Mouse (Mus musculus) regulatory T cell (primary cell): ENCODE results near the gene Sap30l.
"Not testable (repeated sequence)": the region's sequence is repeated elsewhere in the genome, so short reads cannot be mapped to it uniquely, and the experiment has no call there.

Experiments
- in situ Hi-C: fragments of 300-600 bp; cut with MboI, MseI; formaldehyde crosslinking; loops from one replicate; pipeline ENCODE4 v1.15.1; 2025; ENCODE audit warnings: high pct_unique_total_duplicates

The Sap30l gene

GRCm38 (mm10) chr11:57797828-57798227 is 3.6 kb upstream of the Sap30l start:
- in situ Hi-C loops = no loop called here

GRCm38 (mm10) chr11:57799456-57799855 is 2.0 kb upstream of the Sap30l start:
- in situ Hi-C loops = no loop called here

- in situ Hi-C loops = loop anchor here (10.0 to 25.0 kb wide), 2 partner anchors 262 to 1414 kb away; no protein-coding TSS in a partner anchor
These were observed 1.0 kb upstream of the Sap30l start for GRCm38 (mm10) chr11:57800266-57800951.

GRCm38 (mm10) chr11:57801766-57802510 is 501 bp downstream of the Sap30l start:
- in situ Hi-C loops = loop anchor here (10.0 to 25.0 kb wide), 2 partner anchors 260 to 1413 kb away; no protein-coding TSS in a partner anchor

- in situ Hi-C loops = loop anchor here (10.0 to 25.0 kb wide), 2 partner anchors 260 to 1412 kb away; no protein-coding TSS in a partner anchor
These were observed 1.1 kb downstream of the Sap30l start for GRCm38 (mm10) chr11:57802511-57802870.

GRCm38 (mm10) chr11:57805047-57805446 is 3.6 kb downstream of the Sap30l start:
- in situ Hi-C loops = loop anchor here (10.0 to 25.0 kb wide), 2 partner anchors 257 to 1410 kb away; no protein-coding TSS in a partner anchor

- in situ Hi-C loops = loop anchor here (10.0 to 25.0 kb wide), 2 partner anchors 253 to 1406 kb away; no protein-coding TSS in a partner anchor
These were observed 7.7 kb downstream of the Sap30l start for GRCm38 (mm10) chr11:57809017-57809731.

GRCm38 (mm10) chr11:57809732-57810098 is 8.3 kb downstream of the Sap30l start:
- in situ Hi-C loops = loop anchor here (10.0 to 25.0 kb wide), 3 partner anchors 125 to 1405 kb away; no protein-coding TSS in a partner anchor

GRCm38 (mm10) chr11:57811006-57811405 is 9.6 kb downstream of the Sap30l start:
- in situ Hi-C loops = loop anchor here (10.0 to 25.0 kb wide), 2 partner anchors 124 to 251 kb away; no protein-coding TSS in a partner anchor

GRCm38 (mm10) chr11:57812212-57812611 is 10.8 kb downstream of the Sap30l start:
- in situ Hi-C loops = loop anchor here (10.0 to 25.0 kb wide), 2 partner anchors 123 to 250 kb away; no protein-coding TSS in a partner anchor

- in situ Hi-C loops = loop anchor here (10.0 to 25.0 kb wide), 2 partner anchors 121 to 249 kb away; no protein-coding TSS in a partner anchor
These were observed 12.2 kb downstream of the Sap30l start for GRCm38 (mm10) chr11:57813641-57814040.

GRCm38 (mm10) chr11:57818189-57818588 is 16.8 kb downstream of the Sap30l start:
- in situ Hi-C loops = loop anchor here (10.0 to 25.0 kb wide), 2 partner anchors 117 to 244 kb away; no protein-coding TSS in a partner anchor

GRCm38 (mm10) chr11:57819999-57820581 is 18.7 kb downstream of the Sap30l start:
- in situ Hi-C loops = loop anchor here (10.0 to 25.0 kb wide), 2 partner anchors 115 to 242 kb away; no protein-coding TSS in a partner anchor

- in situ Hi-C loops = loop anchor here (25.0 kb wide), 1 partner anchor 239 kb away; no protein-coding TSS in a partner anchor
These were observed 21.7 kb downstream of the Sap30l start for GRCm38 (mm10) chr11:57823159-57823558.

GRCm38 (mm10) chr11:57823714-57824113 is 22.3 kb downstream of the Sap30l start:
- in situ Hi-C loops = loop anchor here (25.0 kb wide), 1 partner anchor 239 kb away; no protein-coding TSS in a partner anchor

- in situ Hi-C loops = not testable (repeated sequence)
These were observed 23.8 kb downstream of the Sap30l start for GRCm38 (mm10) chr11:57825234-57825633.

GRCm38 (mm10) chr11:57827048-57827914 is 25.8 kb downstream of the Sap30l start:
- in situ Hi-C loops = no loop called here

GRCm38 (mm10) chr11:57827915-57828545 is 26.6 kb downstream of the Sap30l start:
- in situ Hi-C loops = no loop called here
